Comparison of ENCODE assay signal across 7 mouse cellular contexts in genomic region chrX:106011465-106012159, GRCm38 (mm10). TPM values are rescaled to one million over a fixed set of nuclear protein-coding genes. Genes with fewer than 3 reads are reported as not detected.
DNase-seq lines count a peak whose midpoint lies in the region; ATAC-seq and TF ChIP-seq lines count a peak whose summit lies in the region.

TSS of gene Magt1 (minus strand) at chrX:106011906.

- peak within 1 kb of the TSS; percentile 87 for H3K27ac ChIP-seq in intestine, postnatal 0 days (ENCODE audit: low read depth, low read length)
- H3K27ac ChIP-seq in midbrain, embryonic 12.5 days (replicated peaks), result peak within 1 kb of the TSS; percentile 75
- H3K27ac ChIP-seq in small intestine, adult 2 months (ENCODE audit: insufficient read depth, low read depth, low read length), result peak within 1 kb of the TSS; percentile 85

- no peaks in the 10 kb centered on the region for H3K36me3 ChIP-seq in intestine, postnatal 0 days (ENCODE audit: control insufficient read depth, insufficient read depth)
- no peaks in the 10 kb centered on the region for H3K36me3 ChIP-seq in midbrain, embryonic 12.5 days
- H3K36me3 ChIP-seq in small intestine, adult 2 months (ENCODE audit: control insufficient read depth, insufficient read depth, low read length), result no peaks in the 10 kb centered on the region

- no peaks in the 10 kb centered on the region for H3K27me3 ChIP-seq in intestine, postnatal 0 days (replicated peaks; ENCODE audit: control insufficient read depth, insufficient read depth, low read length)
- no peaks in the 10 kb centered on the region for H3K27me3 ChIP-seq in midbrain, embryonic 12.5 days
- H3K27me3 ChIP-seq in small intestine, adult 2 months (ENCODE audit: control insufficient read depth, insufficient read depth, low read length), result no peaks in the 10 kb centered on the region

- H3K9me3 ChIP-seq in intestine, postnatal 0 days (ENCODE audit: control insufficient read depth), result no peaks in the 10 kb centered on the region
- H3K9me3 ChIP-seq in midbrain, embryonic 12.5 days, result no peaks in the 10 kb centered on the region

- 24% methylated on average over 45 of the region's 45 CpGs for WGBS in intestine, postnatal 0 days
- 23% methylated on average over 44 of the region's 45 CpGs for WGBS in midbrain, embryonic 12.5 days
- WGBS in small intestine, adult 2 months, result 13% methylated on average over 45 of the region's 45 CpGs

- peak within 1 kb of the TSS; percentile 59 for H3K4me3 ChIP-seq in intestine, postnatal 0 days (ENCODE audit: low read depth, low read length)
- H3K4me3 ChIP-seq in midbrain, embryonic 12.5 days, result peak within 1 kb of the TSS; percentile 56
- peak within 1 kb of the TSS; percentile 83 for H3K4me3 ChIP-seq in small intestine, adult 2 months (ENCODE audit: low read depth, low read length)

- H3K4me1 ChIP-seq in intestine, postnatal 0 days (replicated peaks; ENCODE audit: control insufficient read depth, insufficient read depth, low read length), result no peaks in the 10 kb centered on the region
- no peaks in the 10 kb centered on the region for H3K4me1 ChIP-seq in midbrain, embryonic 12.5 days
- H3K4me1 ChIP-seq in small intestine, adult 2 months (ENCODE audit: control insufficient read depth, insufficient read depth, insufficient read length, low read length), result no peaks in the 10 kb centered on the region

- peak; percentile 80 for TF ChIP-seq POLR2A in small intestine, adult 2 months (IDR thresholded peaks at IDR 0.05; ENCODE audit: low read depth, low read length)

- peak within 1 kb of the TSS; percentile 59 for H3K4me2 ChIP-seq in intestine, postnatal 0 days (replicated peaks; ENCODE audit: low read depth)
- peak within 1 kb of the TSS; percentile 53 for H3K4me2 ChIP-seq in midbrain, embryonic 12.5 days (replicated peaks)

- intact Hi-C loops in left cerebral cortex, postnatal 4 days (cut with DNase I), result no loop called here

- peak within 1 kb of the TSS; percentile 50 for H3K9ac ChIP-seq in intestine, postnatal 0 days (ENCODE audit: low read depth, low read length)
- H3K9ac ChIP-seq in midbrain, embryonic 12.5 days (replicated peaks), result peak within 1 kb of the TSS; percentile 53

- TF ChIP-seq CTCF in intestine, postnatal 0 days (IDR thresholded peaks at IDR 0.05; ENCODE audit: low read depth), result no peak
- no peak for TF ChIP-seq CTCF in small intestine, adult 2 months (IDR thresholded peaks at IDR 0.05; ENCODE audit: extremely low read depth, insufficient read length, insufficient replicate concordance, low read depth, low read length)

- peak; percentile 86 for DNase-seq in adrenal gland, adult 8-10 months
- DNase-seq in embryo, embryonic 9.5 days (ENCODE audit: extremely low spot score), result peak; percentile 76
- peak; percentile 59 to 83 for DNase-seq in gastrocnemius, postnatal 4 days (ENCODE audit: low spot score in 2 of 2)
- DNase-seq in left cerebral cortex, postnatal 4 days, result peak; percentile 84

- peak; percentile 96 for ATAC-seq in intestine, postnatal 0 days
- ATAC-seq in midbrain, embryonic 12.5 days (ENCODE audit: low FRiP score, low read depth), result peak; percentile 96

RNA-seq across cellular contexts. Expression of gene Magt1, which starts in this region (rescaled TPM):
- 10 to 100 TPM; 54.0 to 65.9 (median 59.2) TPM for total RNA-seq in adrenal gland, adult 8-10 months (2022)
- 10 to 100 TPM; 36.7 to 37.3 TPM for total RNA-seq in gastrocnemius, postnatal 4 days (2021)
- polyA plus RNA-seq in intestine, postnatal 0 days (2015; fragmentation: Nextera tagmentation; extraction: Ambion mirVana), result 30.5 and 31.5 TPM in 2 replicates
- 10 to 100 TPM; 15.7 to 16.2 TPM for total RNA-seq in left cerebral cortex, postnatal 4 days (2021)
- 36.8 and 37.5 TPM in 2 replicates for polyA plus RNA-seq in midbrain, embryonic 12.5 days (2016; fragmentation: Nextera tagmentation; extraction: Ambion mirVana)
- 1.6 and 2.5 TPM in 2 replicates for polyA plus RNA-seq in small intestine, adult 2 months (2012; rRNA removed)

Comparison
In these comparisons a context has a peak if more than half of its experiments do, and no peak if none do; other contexts are left out.
1. Peak in every context shown above with its lines: DNase-seq, ATAC-seq, H3K4me3 ChIP-seq and H3K27ac ChIP-seq.